Mouse (Mus musculus) liver, postnatal 0 days (tissue): ENCODE results near the gene Masp1.
A peak's percentile ranks its signal among the peaks of the same experiment; 100 is the strongest.

ENCODE experiments used
- CTCF ChIP-seq: sonication (generic); IDR thresholded peaks from 2 replicates; pipeline ENCODE4 v1.5.1; 2016; ENCODE audit warnings: antibody characterized with exemption, low read depth
- EP300 ChIP-seq: IDR thresholded peaks from 2 replicates; pipeline ENCODE4 v1.6.1; 2016; ENCODE audit warnings: antibody characterized with exemption, low read depth, mild to moderate bottlenecking

DNA sequence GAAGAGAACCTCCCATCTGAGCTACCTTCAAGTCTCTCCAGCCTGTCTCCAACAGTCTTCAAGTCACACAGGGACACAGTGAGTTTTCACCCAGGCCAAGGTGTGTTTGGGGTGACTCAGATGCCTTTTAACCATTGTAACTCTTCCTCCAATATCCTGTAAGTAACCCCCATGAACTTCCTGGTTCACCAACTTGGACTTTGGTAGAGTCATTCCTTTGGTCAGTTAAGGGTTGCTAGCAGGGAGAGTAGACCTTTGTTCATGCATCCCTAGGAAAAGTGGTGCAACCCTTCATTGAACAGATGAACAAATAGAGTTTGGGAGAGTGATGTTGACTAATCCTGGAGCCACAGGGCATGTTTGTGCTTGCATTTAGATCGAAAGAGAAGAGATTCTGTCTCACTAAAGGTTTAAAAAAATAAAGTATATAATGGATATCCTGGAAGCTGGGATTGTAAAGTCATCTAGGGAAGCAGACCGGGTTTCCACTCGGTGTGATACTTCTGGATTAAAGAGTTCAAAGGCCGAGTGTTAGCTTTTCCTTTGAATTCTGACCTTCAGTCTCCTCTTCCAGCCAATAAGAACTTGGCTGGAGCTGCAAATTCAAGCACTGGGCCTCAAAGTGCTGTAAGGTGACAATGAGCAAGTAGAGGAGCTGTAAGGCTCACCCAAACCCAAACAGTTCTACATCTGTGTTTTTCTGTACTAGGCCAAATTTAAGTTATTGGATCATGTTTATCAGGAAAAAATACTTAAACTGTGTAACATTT, 9.3 kb downstream of the Masp1 start:
- TF ChIP-seq CTCF (no peak), EP300 (peak; percentile 66; the same call in 1 of the 2 replicates)
